In genomic region chr1:164073091-164073490, GRCm38 (mm10) we compare ENCODE assay signal across 29 mouse cellular contexts. TPM values are rescaled to one million over a fixed set of nuclear protein-coding genes. Genes with fewer than 3 reads are reported as not detected.
DNase-seq lines count a peak whose midpoint lies in the region; ATAC-seq and TF ChIP-seq lines count a peak whose summit lies in the region.
"Had no signal": no experiment of that assay in that cellular context is flagged by ENCODE, and none has a peak within 500 bp of the region (broad histone marks: within the 10 kb centered on the region; RNA-seq: fewer than 3 reads in every experiment).

No protein-coding gene starts in this region.

- no peaks in the 10 kb centered on the region for H3K9me3 ChIP-seq in midbrain, embryonic 14.5 days (ENCODE audit: control insufficient read depth, low read length)
- H3K9me3 ChIP-seq in midbrain, embryonic 13.5 days, result no peaks in the 10 kb centered on the region
- H3K9me3 ChIP-seq: embryonic facial prominence, embryonic 12.5 days; G1E; limb, embryonic 12.5 days; lung, embryonic 15.5 days; megakaryocyte, embryonic 14.5 days; midbrain, embryonic 12.5 days had no signal

- H3K4me2 ChIP-seq in midbrain, embryonic 14.5 days (ENCODE audit: low read length), result no peak overlapping the region
- no peak overlapping the region for H3K4me2 ChIP-seq in midbrain, embryonic 13.5 days (replicated peaks)
- H3K4me2 ChIP-seq: embryonic facial prominence, embryonic 12.5 days; limb, embryonic 12.5 days; liver, embryonic 11.5 days; lung, embryonic 15.5 days; midbrain, embryonic 12.5 days had no signal

- WGBS in spleen, adult 2 months, result 40% methylated on average over 9 of the region's 9 CpGs
- 89% methylated on average over 9 of the region's 9 CpGs for WGBS in midbrain, embryonic 14.5 days
- 88% methylated on average over 9 of the region's 9 CpGs for WGBS in midbrain, embryonic 13.5 days

- peak overlapping the region; percentile 72 for H3K27ac ChIP-seq in spleen, adult 2 months (ENCODE audit: insufficient read depth, low read length)
- no peak overlapping the region for H3K27ac ChIP-seq in midbrain, embryonic 14.5 days (replicated peaks; ENCODE audit: low read depth, low read length)
- H3K27ac ChIP-seq in midbrain, embryonic 13.5 days, result no peak overlapping the region
- H3K27ac ChIP-seq: embryonic facial prominence, embryonic 12.5 days; heart, adult 2 months; hindbrain, postnatal 0 days; limb, embryonic 12.5 days; lung, embryonic 15.5 days; midbrain, embryonic 12.5 days had no signal

- no peak for ATAC-seq in midbrain, embryonic 14.5 days (ENCODE audit: low FRiP score, low TSS enrichment)
- no peak for ATAC-seq in midbrain, embryonic 13.5 days
- ATAC-seq: forebrain, embryonic 14.5 days; hindbrain, postnatal 0 days; intestine, postnatal 0 days had no signal

- DNase-seq in spleen, adult 2 months (ENCODE audit: low read depth in 1 of 2, low spot score in 2 of 2), result no peak
- no peak for DNase-seq in spleen, adult 12 weeks (ENCODE audit: low spot score)
- DNase-seq in CD4-positive, CD25-positive, alpha-beta regulatory T cell, adult 2 months (ENCODE audit: low read depth, low spot score), result peak; percentile 61
- DNase-seq in induced T-regulatory cell, adult 2 months (ENCODE audit: low read depth), result peak; percentile 83
- no peak for DNase-seq in midbrain, embryonic 14.5 days
- no peak for DNase-seq in liver
- DNase-seq: adrenal gland, postnatal 10 days; cerebellum, adult 11 months; cerebellum, adult 9-11 months; embryo, embryonic 11 days; gastrocnemius, postnatal 25 days; heart, adult 2 months; kidney, adult 9 months; kidney, postnatal 10 days had no signal

- no peaks in the 10 kb centered on the region for H3K27me3 ChIP-seq in spleen, adult 2 months (ENCODE audit: control insufficient read depth, insufficient read depth, low read length)
- H3K27me3 ChIP-seq in midbrain, embryonic 14.5 days (ENCODE audit: control insufficient read depth, insufficient read depth, low read length), result no peaks in the 10 kb centered on the region
- H3K27me3 ChIP-seq in midbrain, embryonic 13.5 days, result no peaks in the 10 kb centered on the region
- H3K27me3 ChIP-seq: embryonic facial prominence, embryonic 12.5 days; limb, embryonic 12.5 days; lung, embryonic 15.5 days; megakaryocyte, embryonic 14.5 days; midbrain, embryonic 12.5 days had no signal

- H3K4me3 ChIP-seq in spleen, adult 2 months (ENCODE audit: extremely low read depth, insufficient read depth, insufficient read length), result no peak overlapping the region
- H3K4me3 ChIP-seq in midbrain, embryonic 14.5 days (replicated peaks; ENCODE audit: low read depth, low read length), result no peak overlapping the region
- H3K4me3 ChIP-seq in midbrain, embryonic 13.5 days (replicated peaks), result no peak overlapping the region
- H3K4me3 ChIP-seq: embryonic facial prominence, embryonic 12.5 days; heart, adult 2 months; limb, embryonic 12.5 days; lung, embryonic 15.5 days; megakaryocyte, embryonic 14.5 days; midbrain, embryonic 12.5 days had no signal

- no peak for TF ChIP-seq CTCF in spleen, adult 2 months (IDR thresholded peaks at IDR 0.05; ENCODE audit: extremely low read depth, insufficient read depth, insufficient read length, insufficient replicate concordance)

- H3K36me3 ChIP-seq in spleen, adult 2 months (ENCODE audit: control insufficient read depth, insufficient read depth, low read length), result peaks cover 25% of the 10 kb centered on the region
- H3K36me3 ChIP-seq in midbrain, embryonic 14.5 days (ENCODE audit: control insufficient read depth, insufficient read depth, low read length), result no peaks in the 10 kb centered on the region
- no peaks in the 10 kb centered on the region for H3K36me3 ChIP-seq in midbrain, embryonic 13.5 days
- H3K36me3 ChIP-seq: embryonic facial prominence, embryonic 12.5 days; G1E; limb, embryonic 12.5 days; lung, embryonic 15.5 days; midbrain, embryonic 12.5 days had no signal

- no peak overlapping the region for H3K9ac ChIP-seq in midbrain, embryonic 14.5 days (replicated peaks; ENCODE audit: low read length)
- H3K9ac ChIP-seq in midbrain, embryonic 13.5 days (replicated peaks), result no peak overlapping the region
- H3K9ac ChIP-seq: embryonic facial prominence, embryonic 12.5 days; limb, embryonic 12.5 days; lung, embryonic 15.5 days; midbrain, embryonic 12.5 days had no signal

- peaks cover 48% of the 10 kb centered on the region for H3K4me1 ChIP-seq in spleen, adult 2 months (ENCODE audit: control insufficient read depth, insufficient read depth, insufficient read length)
- H3K4me1 ChIP-seq in midbrain, embryonic 14.5 days (ENCODE audit: control insufficient read depth, insufficient read depth, low read length), result no peaks in the 10 kb centered on the region
- H3K4me1 ChIP-seq in midbrain, embryonic 13.5 days (replicated peaks), result no peaks in the 10 kb centered on the region
- H3K4me1 ChIP-seq: embryonic facial prominence, embryonic 12.5 days; limb, embryonic 12.5 days; lung, embryonic 15.5 days; midbrain, embryonic 12.5 days had no signal

- no peak for TF ChIP-seq POLR2A in spleen, adult 2 months (IDR thresholded peaks at IDR 0.05; ENCODE audit: low read depth, low read length)

RNA-seq across cellular contexts. Expression of gene Sell, which starts 11.3 kb away (rescaled TPM):
- polyA plus RNA-seq in spleen, adult 2 months (2012; rRNA removed), result 68.6 and 72.4 TPM in 2 replicates
- polyA plus RNA-seq in midbrain, embryonic 14.5 days (2014; fragmentation: Nextera tagmentation; extraction: Ambion mirVana), result 0.33 TPM in 1 of 2 replicates, not detected in the other
- polyA plus RNA-seq in midbrain, embryonic 13.5 days (2015; fragmentation: Nextera tagmentation; extraction: Ambion mirVana), result not detected in 2 replicates
- polyA plus RNA-seq: G1E; heart, embryonic 14.5 days; hindbrain, embryonic 11.5 days; limb, embryonic 12.5 days; midbrain, embryonic 12.5 days; neural tube, embryonic 11.5 days had no signal

RNA-seq across cellular contexts. Expression of gene Sele, which starts 25.1 kb away (rescaled TPM):
- polyA plus RNA-seq in spleen, adult 2 months (2012; rRNA removed), result 0.09 and 0.13 TPM in 2 replicates
- not detected in 2 replicates for polyA plus RNA-seq in midbrain, embryonic 14.5 days (2014; fragmentation: Nextera tagmentation; extraction: Ambion mirVana)
- not detected in 2 replicates for polyA plus RNA-seq in midbrain, embryonic 13.5 days (2015; fragmentation: Nextera tagmentation; extraction: Ambion mirVana)
- polyA plus RNA-seq: embryonic facial prominence, embryonic 12.5 days; forebrain, embryonic 14.5 days; G1E; hindbrain, embryonic 11.5 days; hindbrain, postnatal 0 days; large intestine, adult 2 months; midbrain, embryonic 12.5 days had no signal

RNA-seq across cellular contexts. Expression of gene Selp, which starts 42.0 kb away (rescaled TPM):
- 2.2 and 2.8 TPM in 2 replicates for polyA plus RNA-seq in spleen, adult 2 months (2012; rRNA removed)
- polyA plus RNA-seq in midbrain, embryonic 14.5 days (2014; fragmentation: Nextera tagmentation; extraction: Ambion mirVana), result not detected in 2 replicates
- 0.04 TPM in 1 of 2 replicates, not detected in the other for polyA plus RNA-seq in midbrain, embryonic 13.5 days (2015; fragmentation: Nextera tagmentation; extraction: Ambion mirVana)
- polyA plus RNA-seq: embryonic facial prominence, embryonic 12.5 days; forebrain, embryonic 14.5 days; G1E; limb, embryonic 12.5 days; midbrain, embryonic 12.5 days; neural tube, embryonic 11.5 days had no signal

Comparison
In these comparisons a context has a peak if more than half of its experiments do, and no peak if none do; other contexts are left out.
1. DNase-seq: peak in CD4-positive, CD25-positive, alpha-beta regulatory T cell, adult 2 months (single experiment) and induced T-regulatory cell, adult 2 months (single experiment); none in spleen, adult 2 months (0 of 2), spleen, adult 12 weeks (single experiment), midbrain, embryonic 14.5 days (single experiment) and liver (single experiment).
2. RNA of gene Sell, which starts 11.3 kb away (polyA plus RNA-seq): 68.6 to 72.4 TPM in spleen, adult 2 months; 0.33 TPM in midbrain, embryonic 14.5 days and not detected in midbrain, embryonic 13.5 days; every median in the first group is over 10 times any median in the second.